In genomic region chr2:120107446-120107845, GRCm38 (mm10) we compare ENCODE assay signal across 18 mouse cellular contexts.
"Had no signal": no experiment of that assay in that cellular context is flagged by ENCODE, and none has a peak within 500 bp of the region (broad histone marks: within the 10 kb centered on the region; RNA-seq: fewer than 3 reads in every experiment).

No protein-coding gene starts in this region.

- H3K27ac ChIP-seq: layer of hippocampus, adult 2 months; limb, embryonic 12.5 days; liver, embryonic 13.5 days; macrophage; midbrain, embryonic 15.5 days; neural tube, embryonic 13.5 days had no signal

- H3K4me2 ChIP-seq: limb, embryonic 12.5 days; liver, embryonic 13.5 days; lung, embryonic 15.5 days; midbrain, embryonic 11.5 days; midbrain, embryonic 15.5 days; neural tube, embryonic 13.5 days had no signal

- H3K36me3 ChIP-seq: limb, embryonic 12.5 days; liver, embryonic 13.5 days; lung, embryonic 15.5 days; midbrain, embryonic 15.5 days; neural tube, embryonic 13.5 days had no signal

- H3K27me3 ChIP-seq: limb, embryonic 12.5 days; liver, embryonic 13.5 days; lung, embryonic 15.5 days; megakaryocyte, embryonic 14.5 days; midbrain, embryonic 15.5 days; neural tube, embryonic 13.5 days had no signal

- H3K9ac ChIP-seq: limb, embryonic 12.5 days; liver, embryonic 13.5 days; liver, postnatal 0 days; lung, embryonic 15.5 days; midbrain, embryonic 15.5 days; neural tube, embryonic 13.5 days had no signal

- H3K4me3 ChIP-seq: layer of hippocampus, adult 2 months; limb, embryonic 12.5 days; liver, embryonic 13.5 days; lung, embryonic 15.5 days; megakaryocyte, embryonic 14.5 days; midbrain, embryonic 15.5 days; neural tube, embryonic 13.5 days had no signal

- DNase-seq: kidney, postnatal 10 days; kidney, postnatal 4 days; liver; liver, embryonic 13.5 days; liver, postnatal 0 days; lung, postnatal 14 days; right cerebral cortex, adult 18-20 months; right cerebral cortex, postnatal 25 days; thymus, adult 18-20 months; thymus, postnatal 14 days had no signal

- H3K4me1 ChIP-seq: midbrain, embryonic 15.5 days had no signal

- ATAC-seq: liver, postnatal 0 days; midbrain, embryonic 15.5 days had no signal

- H3K9me3 ChIP-seq: limb, embryonic 12.5 days; liver, embryonic 13.5 days; lung, embryonic 15.5 days; megakaryocyte, embryonic 14.5 days; midbrain, embryonic 15.5 days; neural tube, embryonic 13.5 days had no signal
